Mouse (Mus musculus): ENCODE results near the gene Olfr743. TPM values are rescaled to one million over a fixed set of nuclear protein-coding genes. Genes with fewer than 3 reads are reported as not detected.
"Not testable (repeated sequence)": the region's sequence is repeated elsewhere in the genome, so short reads cannot be mapped to it uniquely, and the experiment has no call there.

Olfr743 gene
- not detected in 2 replicates for polyA plus RNA-seq (2015; fragmentation: Nextera tagmentation; extraction: Ambion mirVana)

DNA sequence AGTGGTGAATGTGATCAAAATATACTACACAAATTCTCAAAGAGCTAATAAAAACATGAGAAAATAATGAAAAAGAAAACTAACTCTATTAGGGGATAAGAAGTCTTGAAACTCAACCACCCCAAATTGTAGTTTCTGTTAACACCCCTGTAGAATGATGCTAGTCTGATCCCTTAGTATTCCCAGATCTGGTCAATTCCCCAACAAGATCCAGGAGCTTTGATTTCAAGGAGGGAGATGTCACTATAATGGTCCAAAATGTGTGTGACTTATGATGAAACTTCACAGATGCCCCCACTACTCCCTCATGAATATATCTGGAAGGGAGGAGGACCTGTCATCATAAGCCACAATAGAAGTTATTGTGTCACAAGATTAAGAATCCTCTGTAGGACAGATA lies at the start of gene Olfr743:
TSS of gene Olfr743 (plus strand) at position 301 of the 400 bp plus-strand sequence.
- H3K27ac ChIP-seq (replicated peaks): no peak within 1 kb of the TSS
- H3K9ac ChIP-seq: no peak within 1 kb of the TSS
- H3K36me3 ChIP-seq: no peaks in the 10 kb centered on the region
- H3K4me2 ChIP-seq: no peak within 1 kb of the TSS
- no peak within 1 kb of the TSS for H3K4me3 ChIP-seq
- no peaks in the 10 kb centered on the region for H3K9me3 ChIP-seq
- H3K27me3 ChIP-seq: no peaks in the 10 kb centered on the region
- no peak for ATAC-seq (ENCODE audit: low read depth)
- H3K4me1 ChIP-seq (replicated peaks): no peaks in the 10 kb centered on the region

DNA sequence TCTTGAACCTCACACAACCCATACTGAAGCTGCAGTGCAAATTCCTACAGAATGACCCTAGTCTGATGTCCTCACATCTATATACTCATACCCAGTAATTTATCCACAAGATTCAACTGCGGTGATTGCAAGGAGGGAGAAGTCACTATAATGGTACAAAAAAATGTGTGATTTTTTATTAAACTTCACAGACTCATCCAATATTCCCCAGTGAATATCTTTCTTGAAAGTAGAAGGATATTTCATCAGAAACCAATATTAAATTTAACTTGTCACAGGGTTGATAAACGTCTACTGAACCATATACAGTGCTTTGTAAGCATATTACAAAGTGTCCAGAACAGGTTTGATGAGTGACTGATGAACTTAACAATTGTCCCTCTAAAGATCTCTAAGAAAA lies 49.2 kb upstream of the Olfr743 start, which contains the start of gene Olfr741:
TSS of gene Olfr741 (plus strand) at position 301 of the 400 bp plus-strand sequence.
- ATAC-seq (ENCODE audit: low read depth): no peak
- no peak within 1 kb of the TSS for H3K27ac ChIP-seq (replicated peaks)
- no peaks in the 10 kb centered on the region for H3K27me3 ChIP-seq
- H3K9me3 ChIP-seq: no peaks in the 10 kb centered on the region
- H3K4me1 ChIP-seq (replicated peaks): no peaks in the 10 kb centered on the region
- 66% methylated on average over 2 of the region's 2 CpGs for WGBS
- no peak within 1 kb of the TSS for H3K9ac ChIP-seq
- H3K4me2 ChIP-seq: no peak within 1 kb of the TSS
- H3K36me3 ChIP-seq: no peaks in the 10 kb centered on the region
- no peak within 1 kb of the TSS for H3K4me3 ChIP-seq

DNA sequence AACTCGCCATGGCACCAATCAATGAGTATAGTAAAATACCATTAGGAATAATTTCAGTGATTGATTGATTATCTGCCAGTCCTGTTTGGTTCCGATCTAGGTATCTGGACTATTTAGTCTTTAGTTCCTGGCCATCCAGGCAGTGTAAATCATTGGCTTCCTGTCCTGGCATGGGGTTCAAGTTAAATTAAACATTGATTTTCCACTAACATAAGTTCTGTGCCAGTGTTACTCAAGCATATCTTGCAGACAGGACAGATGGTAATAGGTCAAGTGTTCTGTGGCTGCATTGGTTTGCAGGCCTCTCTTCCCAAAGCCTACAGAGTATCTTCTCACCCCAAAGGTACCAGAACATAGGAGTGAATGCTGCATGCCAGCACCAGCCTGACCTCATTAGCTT lies 43.2 kb upstream of the Olfr743 start:
- WGBS: 83% methylated on average over 2 of the region's 2 CpGs
- no peaks in the 10 kb centered on the region for H3K9me3 ChIP-seq
- no peak overlapping the region for H3K9ac ChIP-seq
- no peak overlapping the region for H3K27ac ChIP-seq (replicated peaks)
- no peaks in the 10 kb centered on the region for H3K27me3 ChIP-seq
- H3K4me3 ChIP-seq: no peak overlapping the region
- H3K4me2 ChIP-seq: no peak overlapping the region
- no peaks in the 10 kb centered on the region for H3K4me1 ChIP-seq (replicated peaks)
- no peak for ATAC-seq (ENCODE audit: low read depth)
- no peaks in the 10 kb centered on the region for H3K36me3 ChIP-seq

DNA sequence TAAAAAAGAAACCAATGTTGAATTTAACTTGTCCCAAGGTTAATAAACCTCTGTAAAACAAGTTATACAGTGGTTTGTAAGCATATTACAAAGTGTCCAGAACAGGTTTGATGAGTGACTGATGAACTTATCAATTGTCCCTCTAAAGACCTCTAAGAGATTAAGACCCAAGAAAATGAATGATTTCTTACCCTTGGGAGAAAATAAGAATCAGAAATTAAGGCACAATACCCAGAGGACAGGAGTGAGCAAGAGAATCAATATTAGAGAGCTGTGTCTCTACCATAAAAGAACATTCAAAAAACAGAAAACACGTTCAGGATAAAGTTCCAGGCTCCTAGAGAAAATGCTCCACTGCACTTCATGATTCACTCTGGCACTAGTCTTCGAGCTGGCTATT lies 18.3 kb upstream of the Olfr743 start, which contains the start of gene Olfr742:
TSS of gene Olfr742 (plus strand) at position 301 of the 400 bp plus-strand sequence.
- Histone ChIP-seq H3K27ac (replicated peaks) (no peak within 1 kb of the TSS), H3K9me3 (no peaks in the 10 kb centered on the region), H3K36me3 (no peaks in the 10 kb centered on the region), H3K27me3 (no peaks in the 10 kb centered on the region), H3K4me3 (no peak within 1 kb of the TSS), H3K9ac (no peak within 1 kb of the TSS), H3K4me1 (replicated peaks) (no peaks in the 10 kb centered on the region), H3K4me2 (no peak within 1 kb of the TSS)
- WGBS: 61% methylated on average over 2 of the region's 2 CpGs
- no peak for ATAC-seq (ENCODE audit: low read depth)

DNA sequence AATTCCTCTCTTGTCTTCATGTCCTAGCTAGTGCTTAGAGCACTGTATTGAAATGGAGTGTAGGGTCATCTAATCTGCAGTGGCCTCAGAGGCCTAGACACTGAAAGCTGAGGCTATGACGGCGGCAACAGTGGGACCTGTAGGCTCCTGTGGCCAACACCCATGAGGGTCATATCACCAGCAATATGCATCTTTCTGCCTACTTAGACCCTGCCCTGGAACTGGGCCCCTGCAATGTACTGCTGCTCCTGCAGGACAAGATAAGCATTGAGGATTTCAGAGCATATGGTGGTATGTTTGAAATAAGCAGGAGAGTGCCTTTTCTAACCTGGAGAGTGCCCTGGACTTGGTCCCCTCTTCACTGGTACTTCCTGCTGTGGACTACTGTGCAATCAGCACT lies 31.1 kb downstream of the Olfr743 start:
- Histone ChIP-seq H3K4me3 (no peak overlapping the region), H3K4me2 (no peak overlapping the region), H3K4me1 (replicated peaks) (no peaks in the 10 kb centered on the region), H3K36me3 (no peaks in the 10 kb centered on the region), H3K27me3 (no peaks in the 10 kb centered on the region), H3K9ac (no peak overlapping the region), H3K9me3 (no peaks in the 10 kb centered on the region), H3K27ac (replicated peaks) (no peak overlapping the region)
- no peak for ATAC-seq (ENCODE audit: low read depth)
- 93% methylated on average over 2 of the region's 2 CpGs for WGBS

DNA sequence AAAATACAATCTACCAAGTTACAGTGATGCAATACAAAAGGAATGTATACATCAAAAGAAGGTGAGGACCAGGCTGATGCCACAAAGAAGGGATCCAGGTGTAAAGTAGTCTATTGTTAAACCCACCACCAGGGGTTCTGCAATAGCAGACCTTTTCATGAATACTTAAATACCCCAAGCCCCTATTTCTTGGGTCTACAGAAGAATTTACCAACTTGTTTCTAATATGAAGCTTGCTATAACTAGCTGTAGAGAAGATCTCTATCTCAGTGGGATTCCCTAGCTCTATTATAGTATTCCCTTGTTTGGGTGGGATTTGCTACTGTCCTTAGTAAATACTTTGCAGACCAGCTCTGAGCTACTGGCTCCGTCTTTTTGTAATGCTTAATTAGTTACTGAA lies 51.4 kb downstream of the Olfr743 start:
- H3K4me2 ChIP-seq; H3K9me3 ChIP-seq; H3K27ac ChIP-seq (replicated peaks); H3K4me3 ChIP-seq; ATAC-seq (ENCODE audit: low read depth); H3K27me3 ChIP-seq; H3K36me3 ChIP-seq; H3K9ac ChIP-seq; H3K4me1 ChIP-seq (replicated peaks): not testable (repeated sequence)
- WGBS: 65% methylated on average over 1 of the region's 1 CpGs

Other genes starting within 250 kb of the Olfr743 start
- not detected in 2 replicates for gene Olfr732, start 237.6 kb upstream of the Olfr743 start, polyA plus RNA-seq (2015; fragmentation: Nextera tagmentation; extraction: Ambion mirVana)
- gene Olfr733, start 220.3 kb upstream of the Olfr743 start, polyA plus RNA-seq (2015; fragmentation: Nextera tagmentation; extraction: Ambion mirVana): not detected in 2 replicates
- not detected in 2 replicates for gene Olfr734, start 195.1 kb upstream of the Olfr743 start, polyA plus RNA-seq (2015; fragmentation: Nextera tagmentation; extraction: Ambion mirVana)
- not detected in 2 replicates for gene Olfr735, start 173.0 kb upstream of the Olfr743 start, polyA plus RNA-seq (2015; fragmentation: Nextera tagmentation; extraction: Ambion mirVana)
- gene Tlr11, start 163.9 kb upstream of the Olfr743 start, polyA plus RNA-seq (2015; fragmentation: Nextera tagmentation; extraction: Ambion mirVana): not detected in 2 replicates
- gene Olfr736, start 140.7 kb upstream of the Olfr743 start, polyA plus RNA-seq (2015; fragmentation: Nextera tagmentation; extraction: Ambion mirVana): not detected in 2 replicates
- gene Olfr738, start 114.3 kb upstream of the Olfr743 start, polyA plus RNA-seq (2015; fragmentation: Nextera tagmentation; extraction: Ambion mirVana): not detected in 2 replicates
- not detected in 2 replicates for gene Olfr739, start 103.2 kb upstream of the Olfr743 start, polyA plus RNA-seq (2015; fragmentation: Nextera tagmentation; extraction: Ambion mirVana)
- gene Olfr740, start 76.3 kb upstream of the Olfr743 start, polyA plus RNA-seq (2015; fragmentation: Nextera tagmentation; extraction: Ambion mirVana): not detected in 2 replicates
- not detected in 2 replicates for gene Olfr741, start 49.1 kb upstream of the Olfr743 start, polyA plus RNA-seq (2015; fragmentation: Nextera tagmentation; extraction: Ambion mirVana)
- gene Olfr742, start 18.2 kb upstream of the Olfr743 start, polyA plus RNA-seq (2015; fragmentation: Nextera tagmentation; extraction: Ambion mirVana): not detected in 2 replicates
- not detected in 2 replicates for gene Olfr744, start 93.0 kb downstream of the Olfr743 start, polyA plus RNA-seq (2015; fragmentation: Nextera tagmentation; extraction: Ambion mirVana)
- not detected in 2 replicates for gene Olfr745, start 117.5 kb downstream of the Olfr743 start, polyA plus RNA-seq (2015; fragmentation: Nextera tagmentation; extraction: Ambion mirVana)
- not detected in 2 replicates for gene Olfr746, start 125.2 kb downstream of the Olfr743 start, polyA plus RNA-seq (2015; fragmentation: Nextera tagmentation; extraction: Ambion mirVana)
- not detected in 2 replicates for gene Olfr747, start 171.4 kb downstream of the Olfr743 start, polyA plus RNA-seq (2015; fragmentation: Nextera tagmentation; extraction: Ambion mirVana)
- not detected in 2 replicates for gene Olfr748, start 185.5 kb downstream of the Olfr743 start, polyA plus RNA-seq (2015; fragmentation: Nextera tagmentation; extraction: Ambion mirVana)
- gene Olfr749, start 223.3 kb downstream of the Olfr743 start, polyA plus RNA-seq (2015; fragmentation: Nextera tagmentation; extraction: Ambion mirVana): not detected in 2 replicates

Data from neural tube, embryonic 13.5 days (tissue).